Mouse (Mus musculus): ENCODE results near the gene Rgs7.

DNA sequence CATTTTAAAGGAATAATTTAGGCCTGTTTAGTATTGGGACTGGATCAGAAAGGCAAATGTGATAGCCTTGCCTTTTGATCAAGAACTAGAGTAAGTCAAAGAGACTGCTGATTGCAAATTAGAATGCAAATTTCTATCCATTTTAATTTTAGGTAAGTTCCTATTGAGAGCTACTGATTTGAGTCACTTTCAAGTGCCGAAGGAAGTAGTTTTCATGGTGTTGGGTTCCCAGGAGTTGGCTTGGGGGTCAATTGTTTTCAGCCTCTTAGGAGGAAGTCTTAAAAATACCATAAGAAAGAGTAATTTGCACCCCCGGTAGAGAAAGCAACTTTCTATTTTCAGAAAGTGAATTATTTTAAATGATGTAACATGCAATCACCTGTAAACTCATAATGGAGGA is 285.3 kb downstream of the Rgs7 start:
- TF ChIP-seq CTCF (IDR thresholded peaks at IDR 0.05; ENCODE audit: borderline replicate concordance, control insufficient read depth, extremely low read depth, insufficient read depth, low read length, poor library complexity) (no peak), POLR2A (IDR thresholded peaks at IDR 0.05; ENCODE audit: control insufficient read depth, extremely low read depth, insufficient read depth, low read length, poor library complexity) (no peak)
